Mouse (Mus musculus) right cerebral cortex, postnatal 25 days (tissue): ENCODE measurements around the gene Smarcal1.

Experiments
- DNase-seq: peaks from one replicate; pipeline ENCODE4 v3.0.0; 2022

Gene Smarcal1

GRCm38 (mm10) chr1:72592350-72592749 is 9.3 kb downstream of the Smarcal1 start:
- DNase-seq: no peak

GRCm38 (mm10) chr1:72593340-72593951 is 10.4 kb downstream of the Smarcal1 start:
- peak; percentile 71 for DNase-seq

GRCm38 (mm10) chr1:72595686-72596085 is 12.6 kb downstream of the Smarcal1 start:
- no peak for DNase-seq

- DNase-seq: no peak
These were observed 13.2 kb downstream of the Smarcal1 start for GRCm38 (mm10) chr1:72596231-72596630.

- no peak for DNase-seq
These were observed 16.4 kb downstream of the Smarcal1 start for GRCm38 (mm10) chr1:72599146-72600101.

- no peak for DNase-seq
These were observed 17.7 kb downstream of the Smarcal1 start for GRCm38 (mm10) chr1:72600778-72601177.

- no peak for DNase-seq
These were observed 18.2 kb downstream of the Smarcal1 start for GRCm38 (mm10) chr1:72601233-72601632.

GRCm38 (mm10) chr1:72602186-72602585 is 19.1 kb downstream of the Smarcal1 start:
- DNase-seq: no peak

GRCm38 (mm10) chr1:72602803-72603202 is 19.8 kb downstream of the Smarcal1 start:
- DNase-seq: no peak

GRCm38 (mm10) chr1:72606186-72606673 is 23.2 kb downstream of the Smarcal1 start:
- DNase-seq: no peak

- DNase-seq: no peak
These were observed 26.1 kb downstream of the Smarcal1 start for GRCm38 (mm10) chr1:72609129-72609528.

GRCm38 (mm10) chr1:72609887-72610877 is 27.1 kb downstream of the Smarcal1 start:
- no peak for DNase-seq

GRCm38 (mm10) chr1:72612172-72612571 is 29.1 kb downstream of the Smarcal1 start:
- no peak for DNase-seq

- no peak for DNase-seq
These were observed 52.2 kb downstream of the Smarcal1 start for GRCm38 (mm10) chr1:72635221-72635620.

GRCm38 (mm10) chr1:72640658-72641410 is 57.8 kb downstream of the Smarcal1 start:
- peak; percentile 73 for DNase-seq

GRCm38 (mm10) chr1:72673070-72673469 is 90.0 kb downstream of the Smarcal1 start:
- DNase-seq: no peak
